Mouse (Mus musculus): ENCODE measurements at regions not wholly inside any gene's neighbourhood (a gene's known extent, or its start where the extent isn't known, plus 50 kb on each side); places are given as distances from the start of the nearest gene placed in this dataset.

DNA sequence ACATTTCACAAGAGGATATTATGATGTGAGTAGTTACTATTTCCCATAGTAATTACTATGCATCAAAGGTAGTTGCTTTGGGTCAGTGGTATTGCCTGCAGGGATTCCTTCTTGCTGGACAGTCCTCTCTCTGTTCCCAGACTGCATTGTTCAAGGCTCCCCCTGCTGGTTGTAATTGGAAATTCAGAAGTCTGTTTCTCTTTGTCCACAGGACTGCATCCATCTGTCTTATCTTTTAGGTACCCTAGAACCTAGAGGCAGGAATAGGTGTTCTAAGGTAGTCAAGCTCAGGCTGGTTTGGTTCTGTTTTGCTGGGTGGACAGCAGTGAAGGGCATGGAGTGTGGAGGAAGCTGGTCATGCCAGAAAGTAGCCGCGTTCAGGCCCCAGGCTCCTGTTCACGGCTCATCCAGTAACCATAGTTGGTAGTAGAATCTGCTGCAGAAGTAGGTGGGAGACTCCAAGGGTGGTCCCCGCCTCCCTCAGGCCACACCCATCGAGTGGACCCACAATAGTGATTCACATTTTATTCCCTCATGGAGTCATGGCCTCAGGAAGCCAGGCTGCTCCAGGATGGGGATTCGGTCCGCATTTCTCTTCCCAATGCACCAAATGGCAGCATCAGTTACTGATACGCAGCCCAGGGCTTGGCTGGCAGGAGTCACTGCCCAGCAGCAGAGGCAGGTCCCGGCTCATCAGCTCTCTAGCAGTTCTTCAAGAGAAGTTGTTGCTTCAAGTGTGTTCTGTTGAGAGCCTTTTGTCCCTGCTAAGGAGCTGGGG lies 51.7 kb upstream of the Caprin1 start:
- no peak overlapping the region for H3K27ac ChIP-seq (ENCODE audit: low read depth, low read length)
- no peaks in the 10 kb centered on the region for H3K36me3 ChIP-seq (ENCODE audit: control insufficient read depth, insufficient read depth, low read length)
- no peak overlapping the region for H3K9ac ChIP-seq (ENCODE audit: low read depth, low read length)
- H3K4me3 ChIP-seq (ENCODE audit: low read length), result no peak overlapping the region
- 74% methylated on average over 9 of the region's 9 CpGs for WGBS
- H3K4me2 ChIP-seq (ENCODE audit: low read length), result no peak overlapping the region
- no peaks in the 10 kb centered on the region for H3K27me3 ChIP-seq (replicated peaks; ENCODE audit: control insufficient read depth, insufficient read depth, low read length)
- H3K4me1 ChIP-seq (ENCODE audit: control insufficient read depth, insufficient read depth, low read depth, low read length), result no peaks in the 10 kb centered on the region
- ATAC-seq, result no peak; the same call in 1 of the 2 replicates
- H3K9me3 ChIP-seq (ENCODE audit: control insufficient read depth, low read length), result no peaks in the 10 kb centered on the region

DNA sequence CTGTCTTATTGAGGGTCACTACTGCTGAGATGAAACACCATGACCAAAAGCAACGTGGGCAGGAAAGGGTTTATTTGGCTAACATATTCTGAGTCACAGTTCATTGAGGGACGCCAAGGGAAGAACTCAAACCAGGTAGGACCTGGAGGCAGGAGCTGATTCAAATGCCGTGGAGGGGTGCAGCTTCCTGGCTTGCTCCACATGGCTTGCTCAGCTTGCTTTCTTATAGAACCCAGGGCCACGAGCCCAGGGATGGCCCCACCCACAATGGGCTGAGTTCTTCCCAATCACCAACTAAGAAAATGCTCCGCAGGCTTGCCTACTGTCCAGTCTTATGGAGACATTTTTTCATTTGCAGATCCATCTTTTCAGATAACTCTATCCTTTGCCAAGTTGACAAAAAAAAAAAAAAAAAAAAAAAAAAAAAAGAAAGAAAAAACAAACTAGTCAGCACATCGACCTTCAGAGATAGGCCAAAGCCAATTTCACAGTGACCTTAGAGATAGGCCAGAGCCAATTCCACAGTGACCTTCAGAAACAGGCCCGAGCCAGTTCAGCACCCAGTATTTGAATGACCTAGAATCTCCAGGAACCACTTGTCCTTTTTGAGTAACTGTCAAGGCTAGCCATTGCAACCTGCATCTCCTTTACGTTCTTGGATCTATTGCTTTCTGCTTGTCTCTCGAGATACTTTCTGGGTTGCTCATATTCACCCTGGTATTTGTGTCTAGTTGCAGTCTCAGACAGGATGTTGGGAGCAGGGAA lies 52.5 kb upstream of the Caprin1 start:
- H3K36me3 ChIP-seq (ENCODE audit: control insufficient read depth, insufficient read depth, low read length), result no peaks in the 10 kb centered on the region
- no peak for ATAC-seq
- H3K4me1 ChIP-seq (ENCODE audit: control insufficient read depth, insufficient read depth, low read depth, low read length), result no peaks in the 10 kb centered on the region
- no peaks in the 10 kb centered on the region for H3K9me3 ChIP-seq (ENCODE audit: control insufficient read depth, low read length)
- H3K9ac ChIP-seq (ENCODE audit: low read depth, low read length), result no peak overlapping the region
- H3K27ac ChIP-seq (ENCODE audit: low read depth, low read length), result no peak overlapping the region
- no peaks in the 10 kb centered on the region for H3K27me3 ChIP-seq (replicated peaks; ENCODE audit: control insufficient read depth, insufficient read depth, low read length)
- no peak overlapping the region for H3K4me3 ChIP-seq (ENCODE audit: low read length)
- no peak overlapping the region for H3K4me2 ChIP-seq (ENCODE audit: low read length)
- 87% methylated on average over 9 of the region's 9 CpGs for WGBS

DNA sequence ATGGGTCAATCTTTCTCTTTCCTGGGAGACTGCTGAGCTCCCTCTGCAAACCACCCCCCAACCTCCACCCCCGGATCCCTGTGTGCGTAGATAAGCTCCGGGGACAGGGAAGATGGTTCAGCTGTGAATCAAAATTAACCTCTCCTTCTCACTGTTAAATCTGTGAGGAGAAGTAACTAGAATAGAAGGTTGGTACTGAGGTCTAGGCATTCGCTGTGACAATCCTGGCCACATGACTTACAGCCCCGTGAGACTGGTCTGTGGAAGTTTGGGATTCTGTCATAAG lies 53.0 kb upstream of the Caprin1 start:
- Histone ChIP-seq H3K4me1 (ENCODE audit: control insufficient read depth, insufficient read depth, low read depth, low read length) (no peaks in the 10 kb centered on the region), H3K4me3 (ENCODE audit: low read length) (no peak overlapping the region), H3K27ac (ENCODE audit: low read depth, low read length) (no peak overlapping the region), H3K27me3 (replicated peaks; ENCODE audit: control insufficient read depth, insufficient read depth, low read length) (no peaks in the 10 kb centered on the region), H3K4me2 (ENCODE audit: low read length) (no peak overlapping the region), H3K9ac (ENCODE audit: low read depth, low read length) (no peak overlapping the region), H3K36me3 (ENCODE audit: control insufficient read depth, insufficient read depth, low read length) (no peaks in the 10 kb centered on the region), H3K9me3 (ENCODE audit: control insufficient read depth, low read length) (no peaks in the 10 kb centered on the region)
- WGBS, result 90% methylated on average over 5 of the region's 5 CpGs
- ATAC-seq, result no peak

DNA sequence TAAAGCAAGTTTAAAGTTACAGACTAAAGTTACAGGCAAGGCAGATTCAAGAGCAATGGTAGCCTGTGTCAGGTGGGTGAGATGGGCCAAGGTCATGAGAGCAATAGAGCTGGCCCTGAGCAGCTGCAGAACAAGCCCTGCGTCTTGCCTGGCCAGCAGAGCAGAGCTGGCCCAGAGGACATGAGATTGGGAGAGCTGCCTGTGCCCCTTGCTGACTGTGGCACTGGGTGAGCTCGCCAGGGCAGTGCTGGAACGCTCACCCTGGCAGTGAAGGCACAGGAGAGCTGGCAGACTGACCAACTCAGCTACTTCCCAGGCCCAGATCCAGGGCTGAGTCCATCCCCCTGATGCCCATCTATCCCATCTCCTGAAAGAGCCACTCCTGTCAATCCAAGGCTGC lies 53.7 kb upstream of the Caprin1 start:
- no peak for ATAC-seq
- H3K4me1 ChIP-seq (ENCODE audit: control insufficient read depth, insufficient read depth, low read depth, low read length), result no peaks in the 10 kb centered on the region
- H3K27ac ChIP-seq (ENCODE audit: low read depth, low read length), result no peak overlapping the region
- H3K36me3 ChIP-seq (ENCODE audit: control insufficient read depth, insufficient read depth, low read length), result no peaks in the 10 kb centered on the region
- no peak overlapping the region for H3K9ac ChIP-seq (ENCODE audit: low read depth, low read length)
- no peak overlapping the region for H3K4me2 ChIP-seq (ENCODE audit: low read length)
- no peak overlapping the region for H3K4me3 ChIP-seq (ENCODE audit: low read length)
- no peaks in the 10 kb centered on the region for H3K27me3 ChIP-seq (replicated peaks; ENCODE audit: control insufficient read depth, insufficient read depth, low read length)
- H3K9me3 ChIP-seq (ENCODE audit: control insufficient read depth, low read length), result no peaks in the 10 kb centered on the region
- WGBS, result 97% methylated on average over 3 of the region's 3 CpGs

DNA sequence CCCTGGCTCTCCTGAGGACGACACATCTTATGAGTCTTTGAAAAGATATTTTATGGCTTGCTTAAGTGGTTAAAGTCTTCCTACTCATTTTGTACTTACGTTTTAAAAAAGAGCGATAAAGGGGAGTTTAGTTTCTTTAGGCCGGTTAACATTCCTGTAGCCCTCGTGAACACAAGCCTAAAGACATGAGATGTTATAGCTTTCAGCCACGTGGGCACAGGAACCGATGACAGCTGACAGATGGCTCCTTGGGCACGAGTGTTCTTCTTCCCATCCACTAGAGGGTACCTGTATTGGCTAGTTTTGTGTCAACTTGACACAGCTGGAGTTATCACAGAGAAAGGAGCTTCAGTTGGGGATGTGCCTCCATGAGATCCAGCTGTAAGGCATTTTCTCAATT lies 63.8 kb upstream of the Caprin1 start:
- Histone ChIP-seq H3K4me2 (ENCODE audit: low read length) (no peak overlapping the region), H3K4me1 (ENCODE audit: control insufficient read depth, insufficient read depth, low read depth, low read length) (no peaks in the 10 kb centered on the region), H3K4me3 (ENCODE audit: low read length) (no peak overlapping the region), H3K27me3 (replicated peaks; ENCODE audit: control insufficient read depth, insufficient read depth, low read length) (no peaks in the 10 kb centered on the region), H3K9ac (ENCODE audit: low read depth, low read length) (no peak overlapping the region), H3K27ac (ENCODE audit: low read depth, low read length) (no peak overlapping the region), H3K36me3 (ENCODE audit: control insufficient read depth, insufficient read depth, low read length) (no peaks in the 10 kb centered on the region), H3K9me3 (ENCODE audit: control insufficient read depth, low read length) (peaks cover 2% of the 10 kb centered on the region; the same call in 1 of the 2 replicates)
- WGBS, result 88% methylated on average over 8 of the region's 8 CpGs
- ATAC-seq, result no peak

DNA sequence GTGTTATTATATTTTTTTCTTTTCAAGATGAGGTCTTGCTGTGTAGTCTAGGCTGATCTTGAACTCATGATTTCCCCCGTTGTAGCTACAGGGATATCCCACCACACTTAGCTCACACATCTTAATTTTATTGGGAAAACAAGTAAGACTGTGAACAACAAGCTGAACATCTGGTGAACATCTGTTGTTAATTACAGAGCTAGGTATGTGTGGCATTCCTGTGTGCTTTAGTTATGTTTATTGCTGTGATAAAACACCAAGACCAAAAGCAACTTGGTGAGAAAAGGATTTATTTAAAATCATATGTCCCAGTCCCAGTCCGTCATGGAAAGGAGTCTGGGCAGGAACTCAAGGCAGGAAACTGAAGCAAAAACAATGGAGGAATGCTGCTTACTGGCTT lies 66.8 kb upstream of the Caprin1 start:
- ATAC-seq, result no peak
- Histone ChIP-seq H3K4me2 (ENCODE audit: low read length) (no peak overlapping the region), H3K4me1 (ENCODE audit: control insufficient read depth, insufficient read depth, low read depth, low read length) (no peaks in the 10 kb centered on the region), H3K27ac (ENCODE audit: low read depth, low read length) (no peak overlapping the region), H3K4me3 (ENCODE audit: low read length) (no peak overlapping the region), H3K9ac (ENCODE audit: low read depth, low read length) (no peak overlapping the region), H3K27me3 (replicated peaks; ENCODE audit: control insufficient read depth, insufficient read depth, low read length) (no peaks in the 10 kb centered on the region), H3K36me3 (ENCODE audit: control insufficient read depth, insufficient read depth, low read length) (no peaks in the 10 kb centered on the region), H3K9me3 (ENCODE audit: control insufficient read depth, low read length) (peaks cover 2% of the 10 kb centered on the region; the same call in 1 of the 2 replicates)
- 73% methylated on average over 2 of the region's 2 CpGs for WGBS

DNA sequence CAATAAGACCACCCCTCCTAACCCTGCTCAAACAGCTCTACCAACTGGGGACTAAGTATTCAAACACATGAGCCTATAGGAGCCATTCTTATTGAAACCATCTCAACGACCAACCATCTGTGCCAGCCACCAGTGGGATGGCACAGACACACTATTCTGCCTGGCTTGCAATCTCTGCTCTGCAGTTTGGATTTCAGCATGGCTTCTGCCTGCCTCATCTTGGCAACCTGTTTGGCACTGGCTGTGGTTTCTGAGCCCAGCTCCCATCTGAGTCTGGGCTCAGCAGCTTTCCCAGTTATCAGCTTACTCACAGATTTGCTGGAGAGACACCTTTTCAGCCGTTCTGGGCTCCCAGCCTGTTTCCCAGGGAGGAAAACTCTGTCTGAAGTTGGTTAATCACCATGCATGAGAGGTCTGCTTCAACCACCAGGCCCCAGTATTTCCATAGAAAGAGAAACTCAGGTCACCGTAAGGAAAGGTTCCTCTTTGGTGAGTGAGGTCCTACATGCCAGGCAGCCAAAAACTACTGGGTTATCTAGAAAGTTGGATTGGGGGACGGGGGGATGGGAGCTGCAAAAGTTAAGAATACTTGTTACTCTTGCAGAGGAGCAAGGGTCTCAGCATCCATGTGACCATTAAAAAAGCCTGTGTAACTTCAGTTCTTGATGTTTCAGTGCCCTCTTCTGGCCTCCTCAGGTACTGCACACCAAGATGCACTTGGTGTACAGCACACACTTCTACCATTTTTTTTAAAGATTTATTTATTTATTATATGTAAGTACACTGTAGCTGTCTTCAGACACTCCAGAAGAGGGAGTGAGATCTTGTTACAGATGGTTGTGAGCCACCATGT lies 68.1 kb upstream of the Caprin1 start:
- Histone ChIP-seq H3K36me3 (ENCODE audit: control insufficient read depth, insufficient read depth, low read length) (no peaks in the 10 kb centered on the region), H3K9me3 (ENCODE audit: control insufficient read depth, low read length) (peaks cover 2% of the 10 kb centered on the region; the same call in 1 of the 2 replicates), H3K27me3 (replicated peaks; ENCODE audit: control insufficient read depth, insufficient read depth, low read length) (no peaks in the 10 kb centered on the region), H3K27ac (ENCODE audit: low read depth, low read length) (no peak overlapping the region), H3K4me3 (ENCODE audit: low read length) (no peak overlapping the region), H3K9ac (ENCODE audit: low read depth, low read length) (no peak overlapping the region), H3K4me2 (ENCODE audit: low read length) (no peak overlapping the region), H3K4me1 (ENCODE audit: control insufficient read depth, insufficient read depth, low read depth, low read length) (no peaks in the 10 kb centered on the region)
- peak; percentile 34; the same call in 1 of the 2 replicates for ATAC-seq
- WGBS, result 75% methylated on average over 4 of the region's 4 CpGs

DNA sequence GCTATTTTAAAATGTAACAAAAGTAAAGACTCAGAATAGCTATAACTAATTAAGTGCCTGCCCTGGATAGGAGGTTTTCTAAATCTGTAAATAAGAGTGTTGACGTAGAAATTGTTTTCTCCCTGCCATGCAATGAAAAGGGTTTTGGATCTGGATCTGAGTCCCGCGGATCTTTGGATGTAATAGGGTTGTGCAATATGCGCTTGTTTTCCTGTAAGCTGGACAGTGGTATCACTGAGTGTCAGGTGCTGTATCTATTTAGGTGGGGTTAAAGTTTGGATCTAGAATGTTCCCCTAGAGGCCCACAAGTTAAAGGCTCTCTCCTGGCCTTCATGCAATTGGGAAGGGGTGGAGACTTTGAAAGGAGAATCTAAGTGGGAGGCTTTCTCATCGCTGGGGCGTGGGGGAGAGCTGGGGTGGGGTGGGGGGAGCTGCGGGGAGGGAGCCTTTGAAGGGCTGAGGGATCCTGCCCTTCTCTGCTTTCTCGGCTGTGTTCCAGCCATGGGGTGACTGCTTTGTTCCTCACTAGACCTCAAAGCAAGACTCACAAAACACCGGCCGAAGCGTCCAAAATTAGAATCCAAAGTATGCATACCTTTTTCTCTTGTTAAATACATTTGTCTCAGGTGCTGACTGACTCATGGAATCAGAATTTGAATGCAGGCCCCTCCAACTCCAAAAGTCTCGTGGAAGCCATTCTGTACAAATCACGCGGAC lies 70.0 kb upstream of the Caprin1 start:
- Histone ChIP-seq H3K9me3 (ENCODE audit: control insufficient read depth, low read length) (peaks cover 2% of the 10 kb centered on the region; the same call in 1 of the 2 replicates), H3K4me3 (ENCODE audit: low read length) (no peak overlapping the region), H3K27ac (ENCODE audit: low read depth, low read length) (no peak overlapping the region), H3K27me3 (replicated peaks; ENCODE audit: control insufficient read depth, insufficient read depth, low read length) (no peaks in the 10 kb centered on the region), H3K36me3 (ENCODE audit: control insufficient read depth, insufficient read depth, low read length) (no peaks in the 10 kb centered on the region), H3K9ac (ENCODE audit: low read depth, low read length) (no peak overlapping the region), H3K4me1 (ENCODE audit: control insufficient read depth, insufficient read depth, low read depth, low read length) (no peaks in the 10 kb centered on the region; the same call in 1 of the 2 replicates), H3K4me2 (ENCODE audit: low read length) (no peak overlapping the region)
- no peak for ATAC-seq
- WGBS, result 71% methylated on average over 14 of the region's 14 CpGs

Measured in hindbrain, embryonic 16.5 days (tissue).